Mouse (Mus musculus) forebrain, embryonic 10.5 days (tissue): Measurements from ENCODE around the gene Pop5. TPM values are rescaled to one million over a fixed set of nuclear protein-coding genes. Genes with fewer than 3 reads are reported as not detected.

ENCODE experiments used
- DNase-seq: peaks from one replicate; pipeline ENCODE4 v3.0.0-alpha.2; 2017; ENCODE audit warnings: low spot score; ENCODE audit errors: extremely low spot score
- H3K27ac ChIP-seq: fragments of 300-500 bp; sonication (generic); 2 replicates; pipeline ENCODE4 v1.5.1; 2016; ENCODE audit warnings: mild to moderate bottlenecking
- H3K27me3 ChIP-seq: fragments of 300-500 bp; sonication (generic); 2 replicates; pipeline ENCODE4 v1.6.1; 2016; ENCODE audit warnings: mild to moderate bottlenecking; ENCODE audit not compliant: poor library complexity, severe bottlenecking
- H3K36me3 ChIP-seq: fragments of 300-500 bp; sonication (generic); replicated peaks from 2 replicates; pipeline ENCODE4 v1.6.1; 2016; ENCODE audit warnings: mild to moderate bottlenecking, moderate library complexity
- H3K4me1 ChIP-seq: fragments of 300-500 bp; sonication (generic); 2 replicates; pipeline ENCODE4 v1.6.1; 2016
- H3K4me3 ChIP-seq: fragments of 300-500 bp; sonication (generic); 2 replicates; pipeline ENCODE4 v1.5.1; 2016; ENCODE audit warnings: mild to moderate bottlenecking, moderate library complexity
- H3K9me3 ChIP-seq: fragments of 300-500 bp; sonication (generic); 2 replicates; pipeline ENCODE4 v1.6.1; 2016; ENCODE audit warnings: mild to moderate bottlenecking, moderate library complexity
- WGBS: fragments of 180-500 bp; shearing (Covaris S2); methylation state at CpG from one replicate; pipeline ENCODE4 v1.1.7; 2016; 5-methylcytosine and 5-hydroxymethylcytosine counted together
- polyA plus RNA-seq: library from polyadenylated mRNA; unstranded; fragments of >200 nt; fragmentation: Nextera tagmentation; extraction: Ambion mirVana; gene quantifications from 2 replicates; pipeline ENCODE4 v1.2.1, GENCODE M21; 2016

Pop5 gene
- polyA plus RNA-seq, 1 experiment from 2014 or later = 119 TPM

GRCm38 (mm10) chr5:115203735-115204561, 31.7 kb upstream of the Pop5 start:
- H3K9me3 ChIP-seq = no peaks in the 10 kb centered on the region
- peaks cover 53% of the 10 kb centered on the region for H3K27me3 ChIP-seq
- peak overlapping the region; percentile 81 for H3K27ac ChIP-seq
- H3K4me3 ChIP-seq = peak overlapping the region; percentile 43
- DNase-seq = peak; percentile 40
- H3K4me1 ChIP-seq = peaks cover 29% of the 10 kb centered on the region
- WGBS = 14% methylated on average over 23 of the region's 23 CpGs
- no peaks in the 10 kb centered on the region for H3K36me3 ChIP-seq

GRCm38 (mm10) chr5:115204562-115205311, 30.9 kb upstream of the Pop5 start:
- 4% methylated on average over 31 of the region's 31 CpGs for WGBS
- no peaks in the 10 kb centered on the region for H3K9me3 ChIP-seq
- peak; percentile 64 for DNase-seq
- H3K4me3 ChIP-seq = peak overlapping the region; percentile 43
- H3K36me3 ChIP-seq = no peaks in the 10 kb centered on the region
- H3K4me1 ChIP-seq = peaks cover 29% of the 10 kb centered on the region
- peaks cover 53% of the 10 kb centered on the region for H3K27me3 ChIP-seq
- H3K27ac ChIP-seq = peak overlapping the region; percentile 81

DNA sequence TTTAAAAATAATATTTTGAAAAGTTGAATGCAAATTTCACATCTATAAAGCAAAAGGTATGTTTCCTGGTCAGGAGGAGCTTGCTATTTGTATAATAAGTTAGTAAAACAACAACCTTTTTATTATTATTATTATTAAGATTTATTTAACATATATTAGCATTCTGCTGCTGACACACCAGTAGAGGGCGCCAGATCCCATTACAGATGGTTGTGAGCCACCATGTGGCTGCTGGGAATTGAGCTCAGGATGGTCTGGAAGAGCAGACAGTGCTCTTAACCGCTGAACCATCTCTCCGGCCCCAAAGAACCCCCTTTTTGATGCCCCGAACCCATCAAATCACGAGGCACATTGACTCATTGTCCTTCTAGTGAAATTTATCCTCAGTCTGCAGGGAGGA, 28.4 kb upstream of the Pop5 start:
- H3K36me3 ChIP-seq = no peaks in the 10 kb centered on the region
- no peak for DNase-seq
- no peaks in the 10 kb centered on the region for H3K9me3 ChIP-seq
- H3K4me3 ChIP-seq = no peak overlapping the region
- H3K27me3 ChIP-seq = peaks cover 61% of the 10 kb centered on the region
- 58% methylated on average over 5 of the region's 5 CpGs for WGBS
- no peak overlapping the region for H3K27ac ChIP-seq
- H3K4me1 ChIP-seq = peaks cover 29% of the 10 kb centered on the region

DNA sequence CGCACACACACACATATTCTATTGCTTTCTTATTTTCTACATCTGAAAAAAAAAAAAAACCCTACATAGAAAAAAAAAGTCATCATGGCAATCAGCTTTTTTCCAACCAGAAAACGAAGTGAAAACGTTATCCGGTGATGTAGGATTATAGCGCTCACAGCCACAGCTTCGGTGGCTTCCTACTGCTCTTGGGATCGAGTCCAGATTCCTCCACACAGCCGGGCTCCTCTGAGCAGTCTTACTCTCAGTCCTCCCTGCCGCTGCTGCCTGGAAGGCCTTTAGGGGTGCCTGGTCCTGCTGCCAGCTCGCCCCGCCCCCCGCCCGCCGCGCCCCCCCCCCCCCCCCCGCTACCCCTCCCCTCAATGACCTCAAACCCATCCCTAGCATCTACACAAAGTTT, 27.7 kb upstream of the Pop5 start:
- Histone ChIP-seq H3K36me3 (no peaks in the 10 kb centered on the region), H3K27ac (no peak overlapping the region), H3K27me3 (peaks cover 62% of the 10 kb centered on the region), H3K9me3 (no peaks in the 10 kb centered on the region), H3K4me3 (no peak overlapping the region), H3K4me1 (peaks cover 29% of the 10 kb centered on the region)
- DNase-seq = no peak
- 11% methylated on average over 9 of the region's 16 CpGs for WGBS

- H3K9me3 ChIP-seq = no peaks in the 10 kb centered on the region
- H3K27ac ChIP-seq = no peak overlapping the region
- H3K4me3 ChIP-seq = no peak overlapping the region
- H3K4me1 ChIP-seq = peaks cover 28% of the 10 kb centered on the region
- no peaks in the 10 kb centered on the region for H3K36me3 ChIP-seq
- DNase-seq = no peak
- peaks cover 61% of the 10 kb centered on the region for H3K27me3 ChIP-seq
- WGBS = 65% methylated on average over 5 of the region's 5 CpGs
These were observed 27.0 kb upstream of the Pop5 start for GRCm38 (mm10) chr5:115208601-115209000.

DNA sequence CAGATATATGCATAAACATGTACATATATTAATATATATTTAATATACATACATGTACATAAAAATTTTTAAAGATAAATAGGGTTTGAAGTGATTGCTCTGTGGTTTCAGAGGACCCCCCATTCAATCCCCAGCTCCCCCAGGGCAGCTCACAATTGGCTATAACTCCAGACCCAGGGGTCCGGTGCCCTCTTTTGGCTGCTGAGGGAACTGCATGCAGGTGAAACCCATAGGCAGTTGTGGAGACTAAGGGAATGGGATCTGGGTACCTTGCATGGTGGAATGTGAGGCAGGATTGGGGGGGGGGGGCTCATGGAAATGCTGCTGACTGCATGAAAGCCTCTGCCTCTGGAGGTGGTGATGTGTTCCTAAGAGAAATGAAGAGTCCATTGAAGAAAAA, 25.3 kb upstream of the Pop5 start:
- peak; percentile 49 for DNase-seq
- H3K27me3 ChIP-seq = peaks cover 60% of the 10 kb centered on the region
- WGBS = 6% methylated on average over 1 of the region's 1 CpGs

DNA sequence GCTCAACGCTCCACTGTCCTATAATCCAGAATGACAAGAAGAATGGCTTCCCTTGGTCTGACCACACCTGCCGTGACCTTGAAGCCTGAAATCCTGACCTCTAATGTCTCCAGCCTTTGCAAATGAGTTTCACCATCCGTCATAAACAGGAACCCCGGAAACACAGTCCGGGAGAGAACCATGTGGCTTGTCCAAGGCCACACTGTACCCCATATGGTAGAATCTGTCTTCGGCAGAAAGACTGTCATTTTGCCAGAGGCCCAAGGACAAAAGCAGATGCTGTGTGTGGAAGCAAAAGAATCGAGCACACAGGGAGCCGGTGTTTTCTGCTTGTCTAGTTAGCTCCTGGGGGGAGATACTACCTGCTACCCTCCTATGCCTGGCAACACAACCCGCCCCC, 23.2 kb upstream of the Pop5 start:
- H3K4me3 ChIP-seq = no peak overlapping the region
- H3K27me3 ChIP-seq = peaks cover 59% of the 10 kb centered on the region
- no peak for DNase-seq
- H3K4me1 ChIP-seq = peaks cover 22% of the 10 kb centered on the region
- H3K9me3 ChIP-seq = no peaks in the 10 kb centered on the region
- H3K36me3 ChIP-seq = no peaks in the 10 kb centered on the region
- 83% methylated on average over 9 of the region's 9 CpGs for WGBS
- H3K27ac ChIP-seq = no peak overlapping the region

More for the DNA sequence above, 25.3 kb upstream of the Pop5 start:
- no peaks in the 10 kb centered on the region for H3K36me3 ChIP-seq
- H3K9me3 ChIP-seq = no peaks in the 10 kb centered on the region
- no peak overlapping the region for H3K27ac ChIP-seq
- peaks cover 19% of the 10 kb centered on the region for H3K4me1 ChIP-seq
- H3K4me3 ChIP-seq = no peak overlapping the region

DNA sequence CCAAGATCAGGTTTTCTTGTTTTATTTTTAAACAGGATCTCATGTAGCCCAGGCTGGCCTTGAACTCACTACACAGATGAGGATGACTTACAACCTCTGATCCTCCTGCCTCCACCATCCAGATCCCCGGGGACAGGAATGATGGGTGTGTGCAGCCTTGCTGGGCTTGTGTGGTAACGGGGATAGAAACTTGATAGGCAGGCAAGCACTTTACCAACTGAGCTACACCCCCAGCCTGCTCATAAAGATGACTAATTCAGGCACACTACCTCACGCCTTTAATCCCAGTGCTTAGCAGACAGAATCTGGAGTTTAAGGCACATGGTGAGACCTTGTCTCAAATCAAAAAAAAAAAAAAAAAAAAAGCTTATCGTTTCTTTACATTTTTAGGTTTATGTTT, 22.8 kb upstream of the Pop5 start:
- H3K4me3 ChIP-seq = no peak overlapping the region
- DNase-seq = no peak
- H3K27ac ChIP-seq = no peak overlapping the region
- 70% methylated on average over 4 of the region's 4 CpGs for WGBS
- no peaks in the 10 kb centered on the region for H3K9me3 ChIP-seq
- peaks cover 58% of the 10 kb centered on the region for H3K27me3 ChIP-seq
- H3K36me3 ChIP-seq = no peaks in the 10 kb centered on the region
- peaks cover 22% of the 10 kb centered on the region for H3K4me1 ChIP-seq

- H3K4me3 ChIP-seq = peak overlapping the region; percentile 58
- H3K27ac ChIP-seq = peak overlapping the region; percentile 81
- WGBS = 1% methylated on average over 17 of the region's 17 CpGs
- H3K9me3 ChIP-seq = 0 out of 2 replicates have a peak, but pooled peaks cover 4% of the 10 kb centered on the region
- H3K4me1 ChIP-seq = peaks cover 16% of the 10 kb centered on the region
- H3K27me3 ChIP-seq = peaks cover 71% of the 10 kb centered on the region
- peak; percentile 51 for DNase-seq
- no peaks in the 10 kb centered on the region for H3K36me3 ChIP-seq
These were observed 20.8 kb upstream of the Pop5 start for GRCm38 (mm10) chr5:115214864-115215263.

- no peaks in the 10 kb centered on the region for H3K36me3 ChIP-seq
- peak overlapping the region; percentile 81 for H3K27ac ChIP-seq
- H3K4me1 ChIP-seq = peaks cover 16% of the 10 kb centered on the region
- H3K4me3 ChIP-seq = peak overlapping the region; percentile 58
- no peak for DNase-seq
- peaks cover 73% of the 10 kb centered on the region for H3K27me3 ChIP-seq
- H3K9me3 ChIP-seq = 0 out of 2 replicates have a peak, but pooled peaks cover 4% of the 10 kb centered on the region
- WGBS = 11% methylated on average over 27 of the region's 27 CpGs
These were observed 20.1 kb upstream of the Pop5 start for GRCm38 (mm10) chr5:115215273-115216185.

- Histone ChIP-seq H3K9me3 (peaks cover 7% of the 10 kb centered on the region; the same call in 1 of the 2 replicates), H3K4me1 (peaks cover 28% of the 10 kb centered on the region), H3K27ac (no peak overlapping the region), H3K27me3 (peaks cover 67% of the 10 kb centered on the region), H3K36me3 (no peaks in the 10 kb centered on the region), H3K4me3 (no peak overlapping the region)
- WGBS = 93% methylated on average over 12 of the region's 12 CpGs
- DNase-seq = no peak
These were observed 17.6 kb upstream of the Pop5 start for GRCm38 (mm10) chr5:115217998-115218397.

GRCm38 (mm10) chr5:115220931-115221640, 14.6 kb upstream of the Pop5 start:
- 45% methylated on average over 13 of the region's 13 CpGs for WGBS
- peaks cover 21% of the 10 kb centered on the region for H3K4me1 ChIP-seq
- no peaks in the 10 kb centered on the region for H3K36me3 ChIP-seq
- no peak overlapping the region for H3K4me3 ChIP-seq
- no peak overlapping the region for H3K27ac ChIP-seq
- no peak for DNase-seq
- peaks cover 38% of the 10 kb centered on the region for H3K27me3 ChIP-seq
- H3K9me3 ChIP-seq = peaks cover 7% of the 10 kb centered on the region; the same call in 1 of the 2 replicates
